Mouse (Mus musculus): ENCODE results near the gene St6galnac5. TPM values are rescaled to one million over a fixed set of nuclear protein-coding genes. Genes with fewer than 3 reads are reported as not detected.

Gene St6galnac5
- total and polyA plus RNA-seq, 3 experiments, result 0.04 TPM; not detected in 2

GRCm38 (mm10) chr3:152912216-152913101, 69.6 kb downstream of the St6galnac5 start (continued):
- TF ChIP-seq USF2 (conservative IDR thresholded peaks at IDR 0.05; ENCODE audit: low read depth, low read length), result no peak; the same call in 1 of the 2 replicates

GRCm38 (mm10) chr3:152911578-152911977, 70.5 kb downstream of the St6galnac5 start:
- Histone ChIP-seq H3K4me1 (ENCODE audit: control insufficient read depth in 1 of 2, insufficient read depth in 2 of 2) (peaks cover 22 to 36% of the 10 kb centered on the region in 2 experiments), H3K27me3 (replicated peaks) (no peaks in the 10 kb centered on the region), H3K79me2 (replicated peaks; ENCODE audit: control insufficient read depth, extremely low read depth, insufficient read depth, poor library complexity, severe bottlenecking) (no peaks in the 10 kb centered on the region), H3K36me3 (replicated peaks in 1 of 2; ENCODE audit: control insufficient read depth in 1 of 2, insufficient read depth in 1 of 2, low read length in 1 of 2) (no peaks in the 10 kb centered on the region), H3K4me3 (replicated peaks in 1 of 3; ENCODE audit: low read depth in 2 of 3, low read length in 2 of 3, poor library complexity in 1 of 3) (no peak overlapping the region), H3K9ac (ENCODE audit: insufficient read depth, low read depth) (no peak overlapping the region), H3K27ac (ENCODE audit: insufficient read depth, low read depth) (peak overlapping the region; percentile 50; the same call in 1 of the 2 replicates), H3K9me3 (replicated peaks; ENCODE audit: low read length) (no peaks in the 10 kb centered on the region), H3K4me2 (ENCODE audit: insufficient read depth, low read depth, poor library complexity, severe bottlenecking) (no peak overlapping the region)
- dilution Hi-C loops (cut with MboI; ENCODE audit: extremely low pct_ligation_motif_present, extremely low pct_unique_long_range_greater_than_20kb, low sequenced_read_pairs), result no loop called here
- in situ Hi-C loops (cut with MboI; ENCODE audit: low pct_ligation_motif_present, low pct_unique_long_range_greater_than_20kb, low sequenced_read_pairs), result no loop called here
- TF ChIP-seq EP300 (IDR thresholded peaks at IDR 0.05; ENCODE audit: low read length) (0 out of 2 replicates have a peak, but pooled peaks have one; percentile 1), ETS1 (conservative IDR thresholded peaks at IDR 0.05; ENCODE audit: low read depth, low read length) (0 out of 2 replicates have a peak, but pooled peaks have one; percentile 16), ZMIZ1 (IDR thresholded peaks at IDR 0.05; ENCODE audit: low read depth, low read length) (no peak), MXI1 (IDR thresholded peaks at IDR 0.05; ENCODE audit: low read depth, low read length) (no peak), ZKSCAN1 (IDR thresholded peaks at IDR 0.05; ENCODE audit: borderline replicate concordance, low read depth, low read length) (no peak), JUN (IDR thresholded peaks at IDR 0.05; ENCODE audit: insufficient read depth, low read depth, low read length) (no peak), MEF2A (IDR thresholded peaks at IDR 0.05; ENCODE audit: borderline replicate concordance, low read depth, low read length) (no peak)
- peak; percentile 33 for DNase-seq (ENCODE audit: extremely low read depth)

- peak; percentile 17 for DNase-seq (ENCODE audit: extremely low read depth)
- no peak overlapping the region for H3K9ac ChIP-seq (ENCODE audit: insufficient read depth, low read depth)
- H3K9me3 ChIP-seq (replicated peaks; ENCODE audit: low read length), result no peaks in the 10 kb centered on the region
- in situ Hi-C loops (cut with MboI; ENCODE audit: low pct_ligation_motif_present, low pct_unique_long_range_greater_than_20kb, low sequenced_read_pairs) (no loop called here), dilution Hi-C loops (cut with MboI; ENCODE audit: extremely low pct_ligation_motif_present, extremely low pct_unique_long_range_greater_than_20kb, low sequenced_read_pairs) (no loop called here)
- TF ChIP-seq IRF4 (IDR thresholded peaks at IDR 0.05; ENCODE audit: low read depth, low read length) (peak; percentile 76), ZMIZ1 (IDR thresholded peaks at IDR 0.05; ENCODE audit: low read depth, low read length) (no peak)
- no peaks in the 10 kb centered on the region for H3K27me3 ChIP-seq (replicated peaks)
- H3K4me3 ChIP-seq (replicated peaks in 1 of 3; ENCODE audit: low read depth in 2 of 3, low read length in 2 of 3, poor library complexity in 1 of 3), result no peak overlapping the region
- H3K4me2 ChIP-seq (ENCODE audit: insufficient read depth, low read depth, poor library complexity, severe bottlenecking), result no peak overlapping the region
- no peak overlapping the region for H3K27ac ChIP-seq (ENCODE audit: insufficient read depth, low read depth)
- no peaks in the 10 kb centered on the region for H3K79me2 ChIP-seq (replicated peaks; ENCODE audit: control insufficient read depth, extremely low read depth, insufficient read depth, poor library complexity, severe bottlenecking)
- H3K4me1 ChIP-seq (ENCODE audit: control insufficient read depth in 1 of 2, insufficient read depth in 2 of 2), result peaks cover 25 to 35% of the 10 kb centered on the region in 2 experiments
- H3K36me3 ChIP-seq (replicated peaks in 1 of 2; ENCODE audit: control insufficient read depth in 1 of 2, insufficient read depth in 1 of 2, low read length in 1 of 2), result no peaks in the 10 kb centered on the region
Measured at GRCm38 (mm10) chr3:152907683-152908082, 74.4 kb downstream of the St6galnac5 start.

Data from CH12.LX (cell line).